Mouse (Mus musculus): ENCODE data around the gene Tmem135.

DNA sequence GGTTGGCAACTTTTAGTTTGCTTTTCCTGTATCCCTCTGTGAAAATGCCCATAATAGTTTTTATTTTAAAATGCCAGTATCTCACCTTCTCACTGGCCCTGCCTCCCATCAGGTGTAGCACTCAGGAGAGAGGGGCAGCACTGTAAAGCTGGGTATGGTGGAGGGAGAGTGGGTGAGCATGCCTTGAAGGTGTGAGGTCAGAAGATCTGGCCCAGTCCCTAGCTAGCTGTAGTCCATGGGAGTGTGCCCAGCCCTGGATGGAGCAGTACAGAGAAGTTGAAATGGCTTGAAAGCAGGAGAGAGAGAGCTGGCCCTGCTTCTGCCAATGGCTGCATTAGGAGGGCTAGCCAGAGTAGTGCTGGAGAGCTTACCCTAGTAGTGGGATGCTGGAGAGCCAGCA lies 202.1 kb downstream of the Tmem135 start:
- no peak for TF ChIP-seq E2F4 (IDR thresholded peaks at IDR 0.05; ENCODE audit: borderline replicate concordance, low read depth, low read length)
- no peak for TF ChIP-seq CTCF (IDR thresholded peaks at IDR 0.05 in 2 of 3, conservative IDR thresholded peaks at IDR 0.05 in 1 of 3; ENCODE audit: control insufficient read depth in 1 of 3, insufficient read depth in 1 of 3, low read depth in 2 of 3, low read length in 3 of 3, poor library complexity in 1 of 3, severe bottlenecking in 1 of 3)
- no peak for TF ChIP-seq POLR2AphosphoS5 (IDR thresholded peaks at IDR 0.05; ENCODE audit: borderline replicate concordance, low read depth, low read length)
- no peak for TF ChIP-seq USF1 (IDR thresholded peaks at IDR 0.05; ENCODE audit: low read depth, low read length)
- no peak for TF ChIP-seq POLR2A (IDR thresholded peaks at IDR 0.05; ENCODE audit: control insufficient read depth in 1 of 2, insufficient read depth in 1 of 2, low read depth in 1 of 2, low read length in 2 of 2, poor library complexity in 1 of 2)
- no peak for TF ChIP-seq HCFC1 (IDR thresholded peaks at IDR 0.05; ENCODE audit: low read depth, low read length)
- TF ChIP-seq NELFE (IDR thresholded peaks at IDR 0.05; ENCODE audit: low read depth, low read length) = no peak
- no peak for TF ChIP-seq GABPA (IDR thresholded peaks at IDR 0.05; ENCODE audit: low read depth, low read length)
- no peak for TF ChIP-seq JUND (IDR thresholded peaks at IDR 0.05; ENCODE audit: low read depth, low read length)
- TF ChIP-seq EP300 (IDR thresholded peaks at IDR 0.05; ENCODE audit: low read depth in 1 of 2, low read length in 2 of 2) = no peak
- no peak for TF ChIP-seq MAX (IDR thresholded peaks at IDR 0.05; ENCODE audit: low read length)
- no peak for TF ChIP-seq ZKSCAN1 (IDR thresholded peaks at IDR 0.05; ENCODE audit: low read depth, low read length)
- no peak for TF ChIP-seq BHLHE40 (IDR thresholded peaks at IDR 0.05; ENCODE audit: borderline replicate concordance, low read depth, low read length)
